Mouse (Mus musculus) lung, adult 2 months (tissue): ENCODE data around the gene Hcn3.

Experiments used
- CTCF ChIP-seq: fragments of 200-500 bp; IDR thresholded peaks from 2 replicates; pipeline ENCODE4 v1.5.1; 2011; ENCODE audit warnings: mild to moderate bottlenecking, low read length, control low read depth; ENCODE audit not compliant: insufficient read depth
- POLR2A ChIP-seq: fragments of 200-500 bp; IDR thresholded peaks from 2 replicates; pipeline ENCODE4 v1.6.1; 2011; ENCODE audit warnings: low read depth, mild to moderate bottlenecking, control low read depth, low read length, borderline replicate concordance; ENCODE audit errors: extremely low read depth

GRCm38 (mm10) chr3:89195979-89196877 lies 36.2 kb upstream of the Hcn3 start:
- TF ChIP-seq CTCF (peak; percentile 40; the same call in 1 of the 2 replicates), POLR2A (peak; percentile 88; the same call in 1 of the 2 replicates)
